Mouse (Mus musculus) ovary, postnatal 14 days (tissue): ENCODE results near the gene Slc4a11.
"Not testable (repeated sequence)": the region's sequence is repeated elsewhere in the genome, so short reads cannot be mapped to it uniquely, and the experiment has no call there.

Experiments used
- DNase-seq: peaks from one replicate; pipeline ENCODE4 v3.0.0; 2022; ENCODE audit warnings: low spot score

Slc4a11 gene

GRCm38 (mm10) chr2:130679154-130679553, 18.2 kb downstream of the Slc4a11 start:
- DNase-seq = no peak

- DNase-seq = no peak
Measured at GRCm38 (mm10) chr2:130677211-130677610, 20.1 kb downstream of the Slc4a11 start.

DNA sequence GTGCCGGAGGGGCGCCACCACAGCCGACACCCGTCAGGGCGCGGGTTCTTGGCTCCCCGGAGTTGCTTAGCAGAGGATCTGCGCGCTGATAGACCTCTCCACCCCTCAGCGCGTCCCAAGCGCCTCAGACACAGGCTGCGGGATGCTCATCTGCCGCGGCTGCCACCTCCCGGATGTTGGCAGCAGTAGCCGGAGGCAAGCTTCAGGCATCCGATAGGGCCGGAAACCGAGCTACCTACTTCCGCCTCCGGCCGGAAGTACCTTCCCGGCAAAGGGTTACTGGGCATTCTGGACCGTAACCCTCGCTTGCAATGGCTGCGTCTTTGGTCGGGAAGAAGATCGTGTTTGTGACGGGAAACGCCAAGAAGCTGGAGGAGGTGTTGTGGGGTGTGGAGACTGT, 29.8 kb downstream of the Slc4a11 start, which contains the start of gene Itpa:
TSS of gene Itpa (plus strand) at position 52 of the 400 bp plus-strand sequence.
- DNase-seq = peak; percentile 72

GRCm38 (mm10) chr2:130664102-130664701, 33.1 kb downstream of the Slc4a11 start, which contains the start of gene Ddrgk1:
Ddrgk1 (minus strand) TSS chr2:130664659.
- DNase-seq = peak; percentile 84

GRCm38 (mm10) chr2:130663342-130663741, 34.0 kb downstream of the Slc4a11 start:
- no peak for DNase-seq

DNA sequence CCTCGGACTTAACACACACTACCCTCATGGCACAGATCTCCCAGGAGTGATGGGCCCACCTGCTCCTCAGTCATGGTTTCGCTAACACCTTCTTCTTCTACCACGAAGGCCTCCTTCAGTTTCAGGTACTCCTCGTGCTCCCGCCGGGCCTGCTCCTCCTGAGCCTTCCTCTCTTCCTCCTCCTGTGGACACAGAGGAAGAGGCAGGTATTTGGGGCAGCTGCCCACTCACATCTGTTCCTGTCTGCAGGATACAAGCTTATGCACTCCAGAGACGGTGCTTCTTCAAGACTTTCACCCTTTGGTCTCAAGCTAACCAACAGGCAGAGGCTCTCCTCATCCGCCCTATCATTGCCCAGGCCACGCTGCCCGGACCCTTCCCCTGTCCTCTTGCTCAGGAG, 38.8 kb downstream of the Slc4a11 start:
- no peak for DNase-seq

DNA sequence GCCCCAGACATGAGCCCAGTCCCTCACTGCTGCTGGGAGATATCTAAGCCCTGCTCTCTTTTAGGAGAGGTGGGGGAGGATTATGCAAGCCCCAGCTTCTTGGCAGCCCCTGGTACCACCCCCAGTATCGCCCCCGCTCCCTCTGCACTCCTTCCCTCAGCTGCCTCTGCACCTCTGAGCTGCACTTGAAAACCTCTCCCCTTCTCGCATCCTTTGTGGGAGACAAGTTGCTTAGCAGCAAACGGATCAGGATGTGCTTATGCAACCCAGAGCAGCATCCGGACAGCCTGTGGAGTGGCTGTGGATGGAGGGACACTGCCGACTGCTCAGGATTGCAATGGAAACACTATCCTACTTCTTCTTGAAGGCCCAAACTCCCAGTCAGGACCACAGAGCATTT, 39.8 kb downstream of the Slc4a11 start:
- no peak for DNase-seq

DNA sequence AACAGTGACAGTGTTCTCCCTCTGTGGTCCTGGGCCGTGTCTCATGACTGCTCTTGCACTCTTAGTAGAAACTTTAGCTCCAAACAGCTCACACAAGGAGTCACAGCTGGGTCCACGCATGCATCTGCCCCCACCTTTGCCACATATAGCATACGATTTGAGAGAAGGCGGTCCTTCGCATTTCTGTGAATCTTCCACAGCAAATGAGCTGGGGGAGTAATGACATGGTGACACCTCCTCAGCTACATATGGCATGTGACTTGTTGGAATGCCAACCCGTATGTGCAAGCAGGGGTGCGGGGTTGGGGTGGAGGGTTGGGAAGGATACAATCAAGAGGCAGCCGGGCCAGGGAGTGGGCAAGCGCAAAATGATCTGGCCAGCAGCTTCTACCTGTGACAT, 40.8 kb downstream of the Slc4a11 start:
- DNase-seq = no peak

DNA sequence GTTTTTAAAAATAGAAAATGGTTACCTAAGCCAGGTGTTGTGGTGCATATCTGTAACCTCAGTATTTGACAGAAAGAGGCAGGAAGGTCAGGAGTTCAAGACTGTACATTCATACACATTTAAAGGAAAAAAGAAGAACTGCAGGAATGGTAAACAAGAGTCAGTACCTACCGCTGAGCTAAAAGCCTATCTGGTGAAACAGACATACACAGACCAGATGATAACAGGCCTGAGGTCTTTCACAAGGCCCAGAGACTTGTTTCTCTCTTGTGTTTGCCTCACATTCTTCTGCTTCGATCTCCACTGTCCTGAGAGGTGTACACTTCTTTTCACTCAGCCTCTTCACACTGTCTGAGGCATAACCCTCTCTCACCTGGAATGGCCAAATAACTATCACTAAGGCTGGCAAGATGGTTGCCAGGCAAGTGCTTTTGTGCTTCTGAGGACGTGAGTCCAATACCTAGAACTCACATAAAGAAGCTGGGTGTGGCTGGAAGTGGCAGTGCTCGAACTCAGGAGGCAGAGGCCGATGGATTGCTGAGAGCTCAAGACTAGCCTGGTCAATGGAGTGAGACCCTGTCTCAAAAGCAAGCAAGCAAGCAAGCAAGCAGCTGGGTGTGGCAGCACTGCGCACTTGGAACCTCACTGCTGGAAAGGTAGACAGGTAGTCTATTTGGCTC, 41.5 kb downstream of the Slc4a11 start:
- no peak for DNase-seq

GRCm38 (mm10) chr2:130653760-130654159, 43.6 kb downstream of the Slc4a11 start:
- DNase-seq = no peak

GRCm38 (mm10) chr2:130653303-130653702, 44.0 kb downstream of the Slc4a11 start:
- no peak for DNase-seq

- DNase-seq = not testable (repeated sequence)
Measured at GRCm38 (mm10) chr2:130649028-130649427, 48.3 kb downstream of the Slc4a11 start.

- DNase-seq = no peak
Measured at GRCm38 (mm10) chr2:130645198-130645597, 52.1 kb downstream of the Slc4a11 start.

GRCm38 (mm10) chr2:130642684-130643369, 54.5 kb downstream of the Slc4a11 start, which contains the start of gene Lzts3:
Lzts3 (minus strand) TSS chr2:130642803.
- DNase-seq = peak; percentile 93

DNA sequence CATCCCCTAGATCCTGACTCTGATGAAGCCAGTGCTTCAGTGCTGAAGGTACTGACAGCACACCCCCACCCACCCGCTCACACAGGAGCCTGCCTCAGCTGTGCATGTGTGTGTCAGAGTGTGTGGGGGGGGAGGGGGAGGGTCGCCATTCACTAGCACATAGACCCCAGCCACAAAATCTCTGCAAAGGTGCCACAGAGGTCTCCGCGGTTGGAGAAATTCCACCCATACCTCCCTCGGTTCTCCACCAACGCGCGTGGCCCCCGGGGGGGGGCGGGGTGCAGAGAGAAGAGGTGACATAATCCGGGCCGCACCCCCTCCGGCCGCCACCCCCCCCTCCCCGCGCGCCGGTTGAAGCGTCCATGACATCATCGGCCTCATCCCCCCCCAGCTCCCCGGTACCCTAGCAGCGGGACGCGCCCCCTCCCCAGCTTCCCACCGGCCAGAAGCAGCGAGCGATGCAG, 55.1 kb downstream of the Slc4a11 start:
- DNase-seq = no peak

GRCm38 (mm10) chr2:130641351-130642025, 55.8 kb downstream of the Slc4a11 start:
- DNase-seq = no peak

GRCm38 (mm10) chr2:130639276-130639675, 58.0 kb downstream of the Slc4a11 start:
- no peak for DNase-seq

DNA sequence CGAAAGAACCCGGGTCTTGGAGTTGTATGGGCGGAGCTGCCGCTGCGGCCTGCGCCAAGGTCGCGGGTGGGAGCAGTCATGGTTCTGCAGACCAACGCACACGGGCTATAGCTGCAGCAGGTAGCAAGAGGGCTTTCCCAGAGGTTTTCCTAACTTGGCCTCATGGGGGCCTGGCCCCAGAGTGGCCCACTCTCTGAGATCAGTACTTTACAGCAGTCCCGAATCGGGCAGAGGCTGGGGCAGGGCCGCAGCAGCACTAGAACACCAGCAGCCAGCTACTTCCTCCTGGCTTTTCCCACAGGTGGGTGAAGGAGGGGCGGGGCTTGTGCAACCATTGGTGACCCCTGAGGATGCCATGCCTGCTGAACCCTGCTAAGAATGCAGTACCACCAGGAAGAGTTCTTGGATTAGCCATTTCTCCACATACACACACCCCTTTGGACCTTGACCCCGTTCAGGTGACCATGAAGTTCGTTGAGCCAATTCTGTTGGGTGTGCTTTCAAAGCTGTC, 59.2 kb downstream of the Slc4a11 start:
- no peak for DNase-seq

GRCm38 (mm10) chr2:130635847-130636246, 61.5 kb downstream of the Slc4a11 start:
- no peak for DNase-seq

DNA sequence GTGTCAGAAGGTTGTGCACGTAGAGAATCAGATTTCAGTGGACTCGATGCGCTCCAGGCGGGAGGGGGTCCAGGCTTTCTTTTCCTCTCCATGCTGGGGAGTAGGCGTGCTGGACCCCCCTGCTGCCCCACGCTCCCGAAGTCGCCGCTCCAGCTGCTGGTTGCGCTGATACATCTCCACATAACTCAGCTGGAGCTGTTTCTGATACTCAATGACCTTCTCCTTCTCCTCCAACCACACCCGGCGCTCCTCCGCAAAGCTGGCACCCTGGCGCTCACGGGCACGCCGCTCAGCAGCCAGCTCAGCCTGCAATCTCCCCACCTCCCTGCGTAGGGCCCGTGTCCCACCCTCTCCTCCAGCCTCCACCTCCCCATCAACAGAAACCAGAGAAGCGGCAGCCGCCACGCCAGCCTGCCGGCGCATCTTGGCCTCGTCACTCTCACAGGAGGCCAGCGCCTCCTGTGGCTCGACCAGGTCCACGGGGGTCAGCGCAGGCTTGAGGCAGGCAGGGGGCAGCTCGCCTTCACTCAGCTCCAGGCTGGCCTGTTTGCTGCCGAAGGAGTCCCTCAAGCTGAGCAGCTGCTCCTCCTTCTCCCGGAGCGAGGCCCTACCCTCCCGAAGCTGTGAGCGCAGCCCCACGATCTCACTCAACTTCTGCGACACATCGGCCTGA, 62.4 kb downstream of the Slc4a11 start:
- DNase-seq = no peak
